Mouse (Mus musculus) frontal cortex, postnatal 25 days (tissue): Measurements from ENCODE around the gene Prickle4.
"Not testable (repeated sequence)": the region's sequence is repeated elsewhere in the genome, so short reads cannot be mapped to it uniquely, and the experiment has no call there.

ENCODE experiments used
- DNase-seq, 2 experiments: peaks; one replicate each; pipeline ENCODE4 v3.0.0; 2022; ENCODE audit warnings: low spot score in 2 of 2

Prickle4 gene

DNA sequence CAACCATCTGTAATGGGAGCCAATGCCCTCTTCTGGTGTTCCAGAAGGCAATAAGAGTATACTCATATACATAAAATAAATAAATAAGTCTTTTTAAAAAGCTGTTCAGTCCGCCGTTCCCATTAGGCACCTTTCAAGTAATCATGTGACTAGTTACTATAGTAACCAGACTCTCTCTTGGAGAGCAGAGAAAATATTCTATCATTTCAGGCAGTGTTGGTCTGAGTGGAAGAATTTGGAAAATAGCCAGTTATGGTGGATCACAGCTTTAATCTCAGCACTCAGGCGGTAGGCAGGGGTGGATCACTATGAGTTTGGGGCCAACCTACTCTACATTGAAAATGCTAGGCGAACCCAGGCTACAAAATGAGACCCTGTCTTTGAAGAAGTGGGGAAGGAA, 25.4 kb downstream of the Prickle4 start:
- DNase-seq, result no peak

GRCm38 (mm10) chr17:47664474-47664873, 30.1 kb downstream of the Prickle4 start:
- no peak for DNase-seq

DNA sequence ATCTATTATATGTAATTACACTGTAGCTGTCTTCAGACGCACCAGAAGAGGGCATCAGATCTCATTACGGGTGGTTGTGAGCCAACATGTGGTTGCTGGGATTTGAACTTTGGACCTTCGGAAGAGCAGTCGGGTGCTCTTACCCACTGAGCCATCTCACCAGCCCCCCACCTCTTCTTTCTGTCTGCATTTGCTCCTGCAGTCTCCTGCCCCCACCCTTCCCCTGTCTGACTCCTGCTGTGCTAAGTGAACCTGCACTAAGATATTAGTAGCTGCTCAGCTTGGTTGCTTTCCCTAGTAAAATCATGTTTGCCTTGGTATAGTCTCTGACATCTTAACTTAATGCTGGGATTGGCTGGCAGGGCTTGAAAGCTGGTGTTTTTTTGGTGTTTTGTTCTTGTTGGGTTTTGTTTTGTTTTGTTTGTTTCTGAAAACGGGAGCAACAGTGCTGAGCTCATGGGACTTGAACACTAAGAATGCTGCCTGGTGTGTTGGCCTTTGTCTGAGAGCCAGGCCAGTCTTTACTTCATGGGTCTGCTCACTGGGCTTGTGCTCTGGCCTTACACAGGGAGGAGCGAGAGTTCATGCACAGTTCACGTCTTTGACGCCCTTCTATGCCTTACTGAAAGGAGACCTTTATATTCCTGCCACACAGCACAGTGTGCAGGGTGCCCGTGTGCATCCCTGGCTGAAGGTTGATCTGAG, 31.4 kb downstream of the Prickle4 start:
- DNase-seq, result no peak

- no peak for DNase-seq
Measured at GRCm38 (mm10) chr17:47658741-47659243, 35.7 kb downstream of the Prickle4 start.

DNA sequence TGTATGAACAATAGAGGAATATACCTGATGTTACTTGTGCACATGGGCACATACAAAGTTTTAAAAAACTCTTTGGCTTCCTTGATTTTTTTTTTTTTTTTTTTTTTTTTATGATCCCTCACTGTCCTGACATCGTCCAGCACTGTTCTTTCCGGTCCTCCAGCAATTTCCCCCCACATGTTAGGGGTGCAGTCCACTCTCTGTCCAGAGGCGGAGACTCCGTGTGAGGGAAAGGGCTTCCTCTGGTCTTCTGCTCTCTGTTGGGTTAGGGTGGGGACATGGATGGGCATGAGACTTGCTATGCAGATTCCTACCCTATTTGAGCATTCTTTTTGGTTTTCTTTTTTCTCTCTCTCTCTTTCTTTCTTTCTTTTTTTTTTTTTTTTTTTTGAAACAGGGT, 36.6 kb downstream of the Prickle4 start:
- no peak for DNase-seq

DNA sequence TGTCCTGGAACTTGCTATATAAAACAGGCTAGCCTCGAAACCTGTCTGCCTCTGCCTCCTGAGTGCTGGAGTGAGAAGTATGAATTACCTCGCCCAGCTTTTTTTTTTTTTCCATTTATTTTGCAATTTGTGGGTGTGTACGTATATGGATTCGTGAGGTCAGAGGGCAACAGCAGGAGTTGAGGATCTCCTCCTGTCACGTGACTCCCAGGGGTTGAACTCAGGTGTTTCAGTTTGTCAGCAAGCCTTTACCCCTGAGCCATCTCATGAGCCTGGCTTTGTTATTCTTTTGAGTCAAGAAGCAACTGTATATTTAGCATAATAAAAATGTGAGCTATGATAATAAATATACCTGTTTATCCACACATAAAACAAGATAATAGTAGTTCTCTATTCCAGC, 38.8 kb downstream of the Prickle4 start:
- DNase-seq, result no peak

DNA sequence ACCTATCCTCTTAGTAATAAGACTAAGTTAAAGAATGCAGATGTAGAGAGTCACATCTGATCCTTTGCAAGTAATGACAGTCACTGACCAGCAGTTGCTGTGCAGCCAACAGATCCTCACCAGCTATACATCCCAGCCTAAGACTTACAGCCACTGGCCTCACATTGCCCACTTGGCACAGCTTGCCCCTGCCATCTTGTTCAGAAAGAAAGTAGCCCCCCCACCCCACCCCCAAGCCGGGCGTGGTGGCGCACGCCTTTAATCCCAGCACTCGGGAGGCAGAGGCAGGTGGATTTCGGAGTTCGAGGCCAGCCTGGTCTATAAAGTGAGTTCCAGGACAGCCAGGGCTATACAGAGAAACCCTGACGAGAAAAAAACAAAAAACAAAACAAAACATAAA, 40.2 kb downstream of the Prickle4 start:
- not testable (repeated sequence) for DNase-seq

- no peak for DNase-seq
Measured at GRCm38 (mm10) chr17:47651953-47652352, 42.6 kb downstream of the Prickle4 start.

DNA sequence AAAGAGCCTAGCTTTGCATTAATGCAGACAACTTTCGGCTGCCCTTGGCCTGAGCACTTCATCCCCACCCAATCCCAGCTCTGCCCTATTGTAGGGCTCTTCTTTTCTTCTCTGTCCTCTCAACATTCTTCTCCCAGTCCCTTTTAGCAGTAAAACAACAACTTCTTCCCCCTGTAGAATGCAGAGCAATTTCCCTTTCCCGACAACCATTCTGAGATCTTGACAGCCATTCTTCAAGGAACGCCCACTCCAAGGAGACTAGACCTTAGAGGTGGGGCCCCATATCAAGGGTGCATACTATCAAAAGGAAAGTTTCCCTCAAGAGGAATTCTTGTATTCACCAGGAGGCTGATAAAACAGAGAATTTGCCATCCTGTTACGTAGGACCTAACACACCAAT, 45.6 kb downstream of the Prickle4 start:
- no peak for DNase-seq

GRCm38 (mm10) chr17:47646683-47647082, 47.9 kb downstream of the Prickle4 start:
- peak; percentile 23 to 32 for DNase-seq

- DNase-seq, result no peak
Measured at GRCm38 (mm10) chr17:47642992-47643391, 51.5 kb downstream of the Prickle4 start.
